Mouse (Mus musculus) cerebellum, adult 11-12 months (tissue): ENCODE results near the gene Rmdn2.
A peak's percentile ranks its signal among the peaks of the same experiment; 100 is the strongest.

Experiments
- DNase-seq: peaks from one replicate; pipeline ENCODE4 v3.0.0; 2022

Rmdn2 gene

GRCm38 (mm10) chr17:79709718-79710117 lies 98.1 kb downstream of the Rmdn2 start:
- no peak for DNase-seq

DNA sequence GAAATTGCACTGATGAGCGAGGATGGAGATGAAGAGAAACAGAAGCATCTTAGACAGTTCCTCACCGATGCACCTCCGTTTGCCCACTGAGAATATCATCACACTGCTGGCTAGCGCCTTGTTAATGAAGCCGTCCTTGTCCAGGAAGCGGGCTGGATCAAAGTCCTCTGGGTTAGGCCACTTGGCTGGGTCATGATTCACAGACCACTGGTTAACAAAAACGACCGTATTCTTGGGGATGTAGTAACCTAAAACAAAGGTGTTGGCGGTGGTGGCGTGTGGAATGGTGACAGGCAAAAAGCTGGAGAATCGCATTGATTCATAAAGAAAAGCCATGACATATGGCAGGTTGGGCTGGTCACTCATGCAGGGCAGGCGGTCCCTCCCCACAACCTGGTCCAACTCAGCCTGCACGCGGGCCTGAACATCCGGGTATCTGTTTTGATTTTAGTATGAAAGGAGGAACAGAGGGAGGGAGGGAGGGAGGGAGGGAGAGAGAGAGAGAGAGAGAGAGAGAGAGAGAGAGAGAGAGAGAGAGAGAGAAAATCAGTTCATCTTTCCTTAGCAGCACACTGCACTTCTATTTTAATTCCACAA lies 98.7 kb downstream of the Rmdn2 start:
- no peak for DNase-seq

DNA sequence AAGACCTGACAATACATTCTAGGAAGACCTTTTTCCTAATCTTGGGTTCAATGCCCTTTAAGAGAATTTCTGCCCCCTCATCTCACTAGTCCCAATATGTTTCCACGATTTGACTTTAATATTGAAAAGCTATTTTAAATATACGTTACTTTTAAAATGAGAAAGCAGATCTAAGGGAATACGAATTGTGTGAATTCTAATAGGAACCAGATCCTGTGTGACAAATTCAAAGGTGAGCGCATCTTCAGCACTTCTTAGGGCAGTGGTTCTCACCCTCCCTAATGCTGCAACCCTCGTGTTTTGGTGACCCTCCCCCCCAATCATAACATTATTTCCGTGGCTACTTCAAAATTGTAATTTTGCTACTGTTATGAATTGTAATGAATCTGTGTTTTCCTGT lies 100.3 kb downstream of the Rmdn2 start:
- no peak for DNase-seq

GRCm38 (mm10) chr17:79712536-79712935 lies 100.9 kb downstream of the Rmdn2 start:
- no peak for DNase-seq

GRCm38 (mm10) chr17:79713276-79713642 lies 101.6 kb downstream of the Rmdn2 start:
- no peak for DNase-seq

GRCm38 (mm10) chr17:79713643-79714367 lies 102.1 kb downstream of the Rmdn2 start:
- DNase-seq = no peak

DNA sequence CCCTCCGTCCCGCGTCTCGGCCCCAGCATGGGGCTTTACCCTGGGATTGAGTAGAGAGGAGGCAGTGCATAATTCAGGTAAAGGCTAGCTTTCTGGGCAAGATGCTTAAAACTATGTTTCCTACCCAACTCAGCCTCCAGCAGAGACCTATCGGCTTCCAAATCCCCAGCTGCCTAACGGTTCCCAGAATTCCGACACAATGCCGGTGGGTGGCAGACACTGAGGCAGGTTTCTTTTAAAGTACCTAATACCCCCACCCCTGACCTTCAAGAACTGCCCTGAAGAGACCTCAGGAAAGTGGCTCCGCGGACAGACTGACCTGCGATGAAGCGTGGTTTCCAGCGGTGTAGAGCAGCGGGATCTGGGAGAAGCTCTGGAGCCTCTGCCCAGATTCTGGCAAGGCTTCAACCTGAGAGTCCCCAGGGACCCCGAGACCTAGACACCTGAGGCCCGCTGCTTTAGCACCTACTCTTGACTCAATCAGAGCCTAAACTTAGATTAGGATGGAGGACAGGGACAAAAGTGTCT lies 102.8 kb downstream of the Rmdn2 start:
- no peak for DNase-seq

DNA sequence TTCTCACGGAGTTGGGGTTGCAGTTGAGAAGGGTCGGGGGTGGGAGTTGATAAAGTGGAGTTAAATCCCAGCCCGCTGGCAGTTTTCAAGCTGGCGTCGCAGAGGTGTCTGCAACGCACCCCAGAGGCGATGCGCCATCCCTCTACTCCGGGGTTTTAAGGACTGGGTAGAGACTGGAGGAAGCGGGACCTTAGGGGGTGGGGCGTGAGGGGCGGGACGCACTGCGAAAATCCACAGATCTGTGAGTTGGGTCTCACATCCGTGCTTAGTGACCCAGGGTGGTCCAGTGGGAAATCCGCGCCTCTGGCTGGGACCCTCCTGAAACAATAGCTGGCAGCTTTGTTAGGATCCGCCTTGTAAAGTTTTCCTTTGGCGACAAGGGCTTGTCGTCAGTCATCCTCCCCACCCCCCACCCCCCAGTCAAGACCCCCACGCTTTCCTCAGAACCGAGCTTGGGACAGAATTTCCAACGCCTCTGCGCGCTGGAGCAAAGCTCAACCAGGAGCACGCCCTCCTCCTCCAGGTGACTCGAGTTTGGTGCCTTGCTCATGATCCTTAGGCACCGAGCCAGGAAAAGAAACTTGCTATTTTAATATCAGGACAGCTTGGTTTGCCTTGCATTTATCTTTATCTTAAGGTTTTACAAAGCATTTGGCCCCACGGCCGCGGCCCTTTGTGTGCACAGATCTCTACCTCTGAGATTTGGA lies 103.4 kb downstream of the Rmdn2 start, which contains the start of gene Cyp1b1:
Gene Cyp1b1 (minus strand): TSS at position 131 of the 707 bp plus-strand sequence.
- DNase-seq = no peak

- DNase-seq = peak; percentile 60
Observed at GRCm38 (mm10) chr17:79715649-79716143, 104.0 kb downstream of the Rmdn2 start.

DNA sequence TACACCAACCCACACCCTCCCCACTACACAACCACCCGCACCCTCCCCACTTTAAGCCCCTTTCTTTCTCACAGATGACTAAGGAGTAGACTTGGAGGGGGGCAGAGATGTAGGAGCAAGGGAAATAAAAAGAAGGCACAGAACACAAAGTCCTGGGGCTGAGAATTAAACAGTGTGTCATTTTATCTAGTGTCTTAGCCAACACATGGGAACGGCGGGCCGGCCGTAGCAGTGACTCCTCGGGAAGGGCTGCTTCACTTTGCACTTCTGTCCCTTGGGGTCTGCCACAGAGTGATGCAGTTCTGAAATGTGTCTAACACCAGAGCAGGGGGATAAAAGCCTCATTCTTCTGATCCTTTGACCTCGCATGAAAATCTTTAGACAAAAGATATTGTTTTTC lies 109.0 kb downstream of the Rmdn2 start:
- no peak for DNase-seq

- DNase-seq = no peak
Observed at GRCm38 (mm10) chr17:79726613-79727012, 115.0 kb downstream of the Rmdn2 start.

GRCm38 (mm10) chr17:79728053-79728584 lies 116.5 kb downstream of the Rmdn2 start:
- DNase-seq = no peak

GRCm38 (mm10) chr17:79728585-79729503 lies 117.2 kb downstream of the Rmdn2 start:
- no peak for DNase-seq

- DNase-seq = no peak
Observed at GRCm38 (mm10) chr17:79730988-79731387, 119.3 kb downstream of the Rmdn2 start.

DNA sequence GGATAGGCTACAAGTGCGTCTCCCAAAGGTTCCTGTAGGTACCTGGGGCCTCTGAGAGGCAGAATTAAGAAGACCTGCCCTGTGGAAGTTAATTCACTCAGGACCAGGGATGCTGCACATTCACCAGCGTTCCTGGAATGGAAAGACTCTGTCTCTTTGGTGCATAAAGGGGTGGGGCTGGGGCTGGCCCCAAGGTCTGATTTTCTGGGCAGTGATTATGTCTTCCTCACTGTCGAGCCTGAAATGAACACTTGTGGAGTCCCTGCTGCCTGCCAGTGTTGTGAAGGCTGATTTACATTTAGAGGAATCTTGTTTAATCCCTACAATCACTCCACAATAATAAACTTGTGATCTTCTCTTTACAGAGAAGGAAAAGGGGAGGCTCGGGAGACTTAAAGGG lies 121.4 kb downstream of the Rmdn2 start:
- no peak for DNase-seq

GRCm38 (mm10) chr17:79737598-79737997 lies 125.9 kb downstream of the Rmdn2 start:
- no peak for DNase-seq

DNA sequence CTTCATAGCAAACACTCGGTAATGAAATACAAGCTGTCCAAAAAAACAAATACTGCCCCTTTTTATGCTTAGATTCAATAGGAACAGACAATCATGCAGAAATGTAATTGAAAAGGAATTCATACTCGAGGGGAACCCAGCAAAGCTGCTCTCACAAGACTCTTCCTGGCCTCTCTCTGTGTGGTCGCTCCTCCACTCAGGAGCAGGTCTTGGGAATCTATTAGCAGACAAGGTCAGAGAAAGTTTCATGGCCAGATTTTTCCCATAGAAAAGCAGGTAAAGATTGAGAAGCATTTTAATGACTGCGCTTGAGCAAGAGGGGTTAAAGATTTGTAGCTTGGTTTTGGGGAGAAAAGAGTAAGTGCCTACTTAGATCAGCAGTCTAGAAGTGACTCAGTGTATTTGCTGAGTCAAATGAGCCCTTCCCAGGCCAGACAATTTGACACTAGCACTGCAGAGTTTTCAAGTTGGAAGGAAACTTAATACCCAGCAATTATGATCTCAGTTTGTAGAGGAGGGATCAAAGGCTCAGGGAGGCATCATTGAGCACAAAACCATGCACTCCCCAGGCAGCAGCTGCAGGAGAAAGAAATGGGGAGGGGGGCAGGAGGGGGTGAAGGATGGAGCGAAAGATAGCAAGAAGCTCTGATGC lies 127.3 kb downstream of the Rmdn2 start:
- DNase-seq = no peak

DNA sequence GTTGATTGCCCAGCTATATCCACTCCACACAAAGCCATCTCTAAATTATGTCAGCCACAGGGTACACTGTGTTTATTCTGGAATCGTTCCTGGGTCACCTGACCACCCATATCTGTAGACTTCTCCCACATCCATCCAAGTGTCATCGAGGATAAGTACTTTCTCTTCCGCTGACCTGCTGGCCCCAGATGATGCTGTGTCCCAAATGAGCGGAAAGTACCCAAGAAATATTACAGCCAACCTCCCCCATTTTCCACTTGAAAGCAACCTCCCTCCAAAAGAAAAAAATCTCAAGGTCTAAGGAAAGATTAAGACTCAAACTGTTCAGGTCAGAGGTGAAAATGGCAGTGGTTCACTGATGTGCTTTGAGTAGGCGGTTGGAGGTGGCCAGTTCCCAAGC lies 131.0 kb downstream of the Rmdn2 start:
- no peak for DNase-seq
